Mouse (Mus musculus): ENCODE measurements around the gene Jak1.

GRCm38 (mm10) chr4:101146891-101147655 is 118.0 kb downstream of the Jak1 start:
- TF ChIP-seq POLR2A (IDR thresholded peaks at IDR 0.05; ENCODE audit: borderline replicate concordance, extremely low read depth, insufficient read depth, insufficient read length, poor library complexity, severe bottlenecking) (no peak), CTCF (IDR thresholded peaks at IDR 0.05; ENCODE audit: borderline replicate concordance, extremely low read depth, insufficient read depth, insufficient read length) (no peak)

All from brain, embryonic 14.5 days (tissue).